Mouse (Mus musculus): ENCODE results near the gene Nemf. TPM values are rescaled to one million over a fixed set of nuclear protein-coding genes. Genes with fewer than 3 reads are reported as not detected.
A peak's percentile ranks its signal among the peaks of the same experiment; 100 is the strongest.

Gene Nemf
- total RNA-seq, 2 experiments from 2014 or later: 33.9 to 39.0 TPM

DNA sequence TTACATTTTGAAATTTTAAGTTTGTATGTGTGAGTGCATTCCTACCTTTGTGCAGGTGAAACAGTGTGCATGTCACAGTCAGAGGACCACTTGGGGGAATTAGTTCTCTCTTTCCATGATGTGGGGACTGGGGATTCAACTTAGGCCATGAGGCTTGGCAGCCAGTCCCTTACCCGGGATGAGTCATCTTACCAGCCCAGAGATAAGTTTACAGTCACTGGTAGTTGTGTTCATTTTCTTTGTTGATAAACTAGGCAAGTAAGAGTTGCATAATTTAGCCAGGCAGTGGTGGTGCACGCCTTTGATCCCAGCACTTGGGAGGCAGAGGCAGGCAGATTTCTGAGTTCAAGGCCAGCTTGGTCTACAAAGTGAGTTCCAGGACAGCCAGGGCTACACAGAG is 52.9 kb downstream of the Nemf start:
- DNase-seq: no peak

DNA sequence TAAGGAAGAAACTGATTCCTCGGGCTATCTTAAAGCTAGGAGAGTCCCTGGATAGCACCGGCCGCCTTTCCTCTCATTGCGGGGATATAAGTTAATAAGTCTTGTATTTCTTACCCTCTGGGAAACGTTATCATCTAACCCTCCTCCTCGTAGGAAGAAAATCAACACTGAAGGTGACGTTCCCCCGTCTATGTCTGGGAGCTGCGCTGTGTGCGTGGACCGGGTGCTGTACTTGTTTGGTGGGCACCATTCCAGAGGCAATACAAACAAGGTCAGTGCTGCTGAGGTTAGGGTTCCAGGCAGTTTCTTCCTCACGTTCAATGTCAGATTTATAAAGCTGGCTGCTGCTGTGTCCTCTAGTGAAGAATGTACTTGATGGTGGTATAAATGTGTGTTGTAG is 54.8 kb downstream of the Nemf start:
- peak; percentile 35 for DNase-seq

DNA sequence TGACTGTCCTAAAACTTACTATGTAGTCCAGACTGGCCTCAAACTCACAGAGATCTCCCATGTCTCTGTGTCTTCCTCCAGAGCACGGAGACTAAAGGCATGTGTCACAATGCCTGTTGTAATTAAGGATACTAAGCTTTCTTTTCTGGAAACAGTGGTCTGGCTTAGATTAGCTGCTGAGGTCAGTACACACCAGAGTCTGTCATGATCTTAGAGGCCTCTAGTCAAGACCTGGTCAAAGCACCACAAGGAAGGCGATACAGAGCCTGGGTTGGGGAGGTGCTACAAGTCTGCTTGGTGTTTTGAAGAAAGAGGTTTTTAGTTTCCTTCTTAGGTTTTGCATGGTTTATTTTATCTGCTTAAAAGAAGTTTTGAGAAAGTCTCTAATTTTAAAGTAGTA is 56.6 kb downstream of the Nemf start:
- DNase-seq: no peak

DNA sequence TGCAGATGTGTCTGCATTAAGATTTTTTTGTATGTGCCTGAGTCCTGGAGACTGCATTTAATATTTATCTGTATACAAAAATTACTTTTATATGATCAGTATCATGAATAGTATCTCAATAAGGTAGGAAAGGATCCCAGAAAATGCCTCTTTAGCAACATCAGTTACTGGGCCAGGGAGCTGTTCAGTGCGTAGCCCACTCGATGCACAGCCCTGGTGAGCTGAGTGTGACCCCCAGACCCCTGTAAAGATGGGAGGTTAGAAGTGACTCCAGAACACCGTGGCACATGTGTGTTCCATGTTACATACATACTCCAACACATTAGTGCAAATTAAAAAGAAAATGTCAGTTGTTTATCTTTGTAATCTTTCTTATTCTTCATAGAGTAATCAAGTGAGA is 57.1 kb downstream of the Nemf start:
- DNase-seq: no peak

DNA sequence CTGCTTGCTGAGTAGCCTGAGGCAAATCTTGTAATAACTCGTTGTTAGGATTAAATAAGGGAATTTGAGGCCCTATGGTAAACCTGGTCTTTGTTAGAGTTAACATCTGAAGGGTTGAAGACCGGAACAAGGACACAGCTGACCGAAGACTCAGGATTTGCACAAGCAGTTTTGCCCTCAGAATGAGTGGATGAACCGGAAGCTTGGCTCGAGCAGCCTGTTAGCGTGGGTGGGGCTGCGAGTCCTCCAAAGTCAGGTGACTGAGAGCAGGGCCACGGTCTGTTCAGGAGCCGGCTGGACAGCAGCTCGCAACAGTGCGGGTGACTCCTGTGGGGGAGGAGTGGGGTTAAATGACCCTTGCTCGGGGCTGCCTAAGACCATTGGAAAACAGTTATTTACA is 57.7 kb downstream of the Nemf start:
- peak; percentile 77 for DNase-seq

DNA sequence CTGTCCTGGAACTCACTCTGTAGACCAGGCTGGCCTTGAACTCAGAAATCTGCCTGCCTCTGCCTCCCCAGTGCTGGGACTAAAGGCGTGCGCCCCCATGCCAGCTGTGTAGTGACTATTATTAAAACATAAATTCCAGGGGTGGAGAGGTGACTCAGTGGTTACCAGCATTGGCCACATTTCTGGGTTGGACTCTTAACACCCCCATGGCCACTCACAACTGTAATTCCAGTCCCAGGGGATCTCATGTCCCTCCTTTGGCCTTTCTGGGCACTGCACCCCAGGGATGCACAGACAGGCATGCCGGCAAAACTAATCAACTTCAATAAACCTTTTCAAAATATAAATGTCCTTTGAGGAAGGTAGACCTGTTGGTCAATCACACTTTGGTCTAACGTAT is 58.7 kb downstream of the Nemf start:
- no peak for DNase-seq

DNA sequence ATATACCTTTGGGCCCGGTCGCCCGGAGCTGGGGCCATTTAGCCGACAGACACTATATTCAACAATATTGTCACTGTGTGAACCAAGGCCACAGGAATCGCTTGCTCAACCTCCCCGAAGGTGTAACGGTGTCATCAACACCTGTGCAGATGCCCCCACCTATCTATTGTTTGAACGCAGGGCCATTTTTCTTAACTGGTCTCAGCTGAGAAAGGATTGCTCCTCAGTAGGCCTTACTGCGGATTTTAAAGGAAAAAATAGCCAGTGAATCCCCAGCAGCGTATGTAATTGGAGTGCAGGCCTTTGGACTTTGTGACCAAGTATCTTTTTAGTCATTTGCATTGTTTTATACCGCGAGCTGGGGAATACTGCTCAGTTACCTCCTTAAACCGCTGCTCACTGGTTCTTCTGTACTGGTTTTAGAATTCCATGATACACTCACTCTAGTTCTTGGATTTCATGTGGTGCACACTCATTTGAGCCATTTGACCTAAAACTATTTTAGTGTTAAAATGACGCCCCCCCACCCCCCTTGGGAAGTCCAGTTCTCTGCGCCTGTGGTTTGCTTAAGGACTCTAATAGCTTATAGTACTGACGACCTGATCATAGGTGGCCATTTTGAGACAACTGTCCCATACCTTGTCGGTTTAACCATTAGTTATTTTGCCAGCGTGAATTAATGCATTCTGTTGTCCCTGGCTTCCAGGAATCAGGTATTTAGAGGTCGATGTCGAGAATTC is 59.4 kb downstream of the Nemf start:
- DNase-seq: no peak

DNA sequence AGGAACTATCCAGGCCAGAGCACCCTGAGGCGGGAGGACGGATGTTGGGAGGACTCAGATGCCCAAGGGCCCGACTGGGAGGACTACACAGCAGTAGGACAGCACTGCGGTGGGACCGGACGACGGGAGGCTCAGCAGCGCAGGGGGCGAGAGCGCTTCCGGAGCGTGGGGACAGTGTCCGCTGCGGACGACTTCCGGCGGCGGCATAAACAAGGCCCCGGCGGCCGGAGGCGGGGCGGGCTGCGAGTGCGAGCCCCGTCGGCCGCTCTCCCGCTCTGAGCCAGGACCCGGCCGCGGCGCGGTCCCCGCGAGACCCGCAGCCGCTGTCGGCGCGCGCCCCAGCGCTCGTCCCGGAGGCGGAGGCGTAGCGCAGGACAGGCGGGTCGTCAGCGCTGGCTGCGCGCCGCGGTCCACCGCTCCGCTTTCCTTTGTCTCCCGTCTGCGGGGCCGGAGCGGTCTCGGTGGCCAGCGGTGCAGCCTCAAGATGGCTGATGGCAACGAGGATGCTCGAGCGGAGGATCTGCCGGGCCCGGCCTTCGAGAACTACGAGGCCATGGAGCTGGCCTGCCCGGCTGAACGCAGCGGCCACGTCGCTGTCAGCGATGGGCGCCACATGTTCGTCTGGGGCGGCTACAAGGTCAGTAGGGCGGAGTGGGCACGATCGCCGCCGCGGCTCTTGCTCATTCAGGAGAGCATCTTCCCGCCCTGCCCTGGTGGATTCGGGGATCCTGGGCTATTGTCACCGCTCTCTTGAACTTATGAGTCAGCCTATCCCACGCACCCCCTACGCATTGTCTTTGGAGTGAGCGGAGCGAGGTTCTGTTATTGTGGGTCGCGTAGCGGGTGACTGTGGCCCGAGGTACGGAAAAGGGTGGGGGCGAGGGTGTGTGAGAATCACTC is 60.2 kb downstream of the Nemf start, which contains the start of gene Klhdc2:
Gene Klhdc2 (plus strand): TSS at position 171 of the 900 bp plus-strand sequence.
- peak; percentile 93 for DNase-seq

DNA sequence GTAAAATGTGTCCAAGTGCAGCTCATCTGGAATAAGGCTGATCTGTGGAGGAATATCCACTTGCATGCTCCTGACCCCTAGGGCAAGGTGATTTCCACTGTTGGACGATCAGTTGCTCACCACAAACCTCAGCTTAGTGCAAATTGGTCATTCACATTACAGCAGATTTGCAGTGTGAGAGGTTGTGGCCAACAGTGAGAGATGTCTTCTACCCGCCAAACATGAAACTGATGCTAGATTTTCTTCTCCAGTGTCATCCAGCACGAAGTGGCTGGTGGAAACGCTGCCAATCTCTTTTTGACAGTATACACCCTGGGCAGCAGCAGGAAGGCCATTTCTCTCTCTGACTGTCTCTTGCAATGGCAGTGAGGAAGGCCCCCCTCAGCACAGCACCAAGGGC is 61.3 kb downstream of the Nemf start:
- DNase-seq: no peak

DNA sequence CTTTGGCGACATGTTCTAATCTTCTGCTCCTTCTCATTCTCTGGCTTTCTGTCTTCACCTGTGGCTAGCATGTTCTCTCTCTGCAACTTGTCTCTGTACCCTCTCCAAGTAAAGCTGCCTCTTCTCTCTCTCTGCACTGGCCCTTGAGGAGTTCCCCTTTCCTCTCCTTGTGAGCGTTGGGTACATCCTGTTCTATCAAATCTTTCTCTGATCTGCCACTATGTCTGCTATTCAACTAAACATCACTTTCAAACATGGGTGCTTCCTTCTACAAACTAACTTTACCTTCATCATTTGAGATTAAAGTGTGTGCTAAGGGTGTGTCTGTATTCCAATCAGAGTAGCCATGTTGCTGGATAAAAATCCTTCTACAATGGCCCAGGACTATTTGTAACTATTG is 62.0 kb downstream of the Nemf start:
- no peak for DNase-seq

DNA sequence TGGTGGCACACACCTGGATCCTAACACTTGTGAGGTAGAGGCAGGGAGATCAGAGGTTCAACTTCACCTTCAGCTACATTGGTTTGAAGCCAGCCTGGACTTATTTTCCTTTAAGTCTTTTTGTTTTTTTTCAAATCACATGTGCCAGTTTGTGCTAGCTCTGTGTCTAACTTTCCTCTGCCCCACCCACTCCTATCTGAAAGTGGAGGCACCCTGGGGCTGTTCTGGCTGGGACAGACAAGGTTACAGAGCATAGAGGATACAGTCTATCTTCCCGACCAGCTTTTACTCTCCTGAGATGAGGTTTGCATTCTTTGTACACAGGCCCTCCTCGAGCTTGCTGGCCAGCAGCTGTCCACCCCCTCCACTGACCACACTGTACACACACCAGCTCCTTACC is 63.1 kb downstream of the Nemf start:
- no peak for DNase-seq

DNA sequence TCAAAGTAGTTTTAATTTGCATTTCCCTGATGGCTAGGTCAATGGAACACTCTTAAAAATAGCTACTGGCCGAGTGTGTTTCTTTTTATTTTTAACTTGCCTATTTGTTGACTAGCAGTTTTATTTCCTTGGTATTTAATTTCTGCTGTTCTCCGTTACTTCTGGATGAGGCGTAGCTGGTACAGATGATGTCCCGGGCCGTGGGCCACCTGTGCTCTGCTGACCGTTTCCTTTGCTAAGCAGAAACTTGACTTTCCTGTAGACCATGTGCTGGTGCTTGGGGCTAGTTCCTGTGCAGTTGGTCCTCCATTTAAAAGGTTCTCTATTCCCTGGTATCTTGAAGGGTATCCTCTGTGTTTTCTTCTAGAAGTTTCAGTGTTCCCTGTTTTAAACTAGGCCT is 64.6 kb downstream of the Nemf start:
- no peak for DNase-seq

DNA sequence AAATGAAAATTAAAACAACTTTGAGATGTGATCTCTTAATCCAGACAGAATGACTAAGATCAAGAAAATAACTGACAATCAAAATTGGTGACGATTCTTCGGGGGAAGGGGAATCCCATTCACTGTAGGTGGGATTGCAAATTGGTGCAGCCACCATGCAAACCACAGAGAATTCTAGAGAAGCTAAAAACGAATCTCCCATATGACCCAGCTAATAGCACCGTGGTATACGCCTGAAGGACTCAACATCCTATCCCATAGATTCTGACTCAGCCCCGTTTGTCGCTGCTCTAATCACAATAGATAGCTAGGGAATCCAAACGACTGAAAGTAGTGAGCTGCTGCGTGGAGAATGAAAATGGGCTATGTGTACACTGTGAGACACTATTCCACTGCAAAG is 68.3 kb downstream of the Nemf start:
- no peak for DNase-seq

DNA sequence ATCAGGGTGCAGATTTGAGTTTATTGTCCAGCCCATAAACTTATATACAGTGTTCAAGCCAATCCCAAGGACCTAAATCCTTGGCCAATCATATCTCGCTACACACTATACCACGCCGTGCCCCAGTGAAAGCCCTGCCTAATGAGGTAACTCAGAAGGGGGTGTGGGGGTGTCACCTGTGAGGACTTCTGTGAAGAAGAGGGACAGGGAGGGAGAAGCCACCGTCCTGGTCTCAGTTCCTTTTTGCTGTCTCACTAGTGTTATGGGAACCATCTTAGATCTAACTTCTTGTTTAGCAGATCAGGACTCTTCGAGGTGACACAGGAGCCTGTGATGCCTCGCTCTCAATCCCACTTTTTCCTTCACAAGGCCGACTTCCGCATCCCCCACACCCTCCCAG is 69.4 kb downstream of the Nemf start:
- no peak for DNase-seq

DNA sequence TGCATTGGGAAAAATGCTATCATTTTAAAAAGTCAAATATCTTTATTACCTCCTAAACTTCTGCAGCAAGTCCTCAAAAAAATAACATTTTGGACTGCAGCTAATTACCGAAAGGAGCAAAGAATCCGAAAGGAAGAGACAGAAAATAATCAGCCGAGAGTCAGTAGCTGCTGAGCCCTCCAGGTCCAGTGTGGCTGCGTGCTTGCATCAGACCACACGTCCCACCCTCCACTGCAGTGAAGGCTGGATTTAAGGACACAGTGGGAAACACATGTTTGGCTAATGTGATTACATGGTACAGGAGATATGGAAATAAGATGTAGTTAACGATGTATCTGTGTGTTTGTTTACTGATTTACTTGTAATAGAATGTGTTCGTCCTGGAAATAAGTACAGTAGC is 73.8 kb downstream of the Nemf start:
- no peak for DNase-seq

DNA sequence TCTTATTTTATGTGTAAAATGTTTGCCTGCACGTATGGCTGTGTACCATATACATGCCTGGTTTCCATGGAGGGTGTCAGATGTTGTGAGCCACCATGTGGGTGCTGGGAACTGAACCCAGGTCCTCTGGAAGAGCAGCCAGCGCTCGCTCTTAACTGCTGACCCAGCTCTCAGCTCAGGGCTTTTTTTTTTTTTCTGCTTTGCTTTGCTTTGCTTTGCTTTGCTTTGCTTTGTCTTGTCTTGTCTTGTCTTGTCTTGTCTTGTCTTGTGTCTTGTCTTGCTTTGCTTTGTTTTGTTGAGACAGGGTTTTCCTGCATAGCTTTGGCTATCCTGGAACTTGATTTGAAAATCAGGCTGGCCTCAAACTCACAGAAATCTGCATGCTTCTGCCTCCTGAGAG is 76.0 kb downstream of the Nemf start:
- no peak for DNase-seq

DNA sequence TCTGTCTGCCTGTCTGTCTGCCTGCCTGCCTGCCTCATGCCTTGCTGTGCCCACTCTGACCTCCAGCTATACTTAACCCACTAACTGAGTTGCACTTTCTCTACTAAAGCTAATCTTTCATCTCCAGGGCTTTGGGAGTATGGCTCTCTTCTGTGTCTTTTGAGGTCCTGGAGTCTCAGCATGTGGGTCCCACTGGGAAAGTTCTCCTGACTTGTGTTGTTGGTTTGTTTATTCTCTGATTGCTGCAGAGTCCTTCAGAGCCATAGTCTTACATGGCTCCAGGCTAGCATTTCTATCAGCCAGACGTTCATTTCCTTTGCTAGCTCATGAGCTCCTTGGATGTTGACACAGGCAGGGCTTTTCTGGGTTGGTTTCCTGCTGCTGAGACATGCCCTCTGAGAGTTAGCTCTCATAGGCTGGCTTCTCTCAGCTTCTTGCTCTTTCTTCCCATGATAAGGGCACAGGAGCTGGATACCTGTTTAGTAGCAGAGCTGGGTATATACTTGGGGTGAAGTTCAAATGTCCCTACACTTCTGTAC is 77.0 kb downstream of the Nemf start:
- DNase-seq: no peak

DNA sequence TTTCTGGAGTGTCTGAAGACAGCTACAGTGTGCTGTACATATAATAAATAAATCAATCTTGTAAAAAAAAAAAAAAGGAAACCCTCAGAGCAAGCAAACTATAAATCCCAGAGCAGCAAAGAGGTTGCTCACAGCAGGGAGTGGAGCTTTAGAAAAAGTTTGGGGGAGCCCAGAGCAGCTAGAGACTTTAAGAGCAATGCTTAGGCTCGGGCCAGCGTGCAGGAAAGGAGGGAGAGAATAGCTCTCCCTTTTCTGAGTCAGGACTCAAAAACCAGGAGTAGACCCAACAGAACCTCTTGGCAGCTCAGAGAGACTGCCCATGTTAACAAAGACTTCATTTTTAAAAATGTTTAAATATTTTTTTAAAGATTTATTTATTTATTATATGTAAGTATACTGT is 88.0 kb downstream of the Nemf start:
- no peak for DNase-seq

DNA sequence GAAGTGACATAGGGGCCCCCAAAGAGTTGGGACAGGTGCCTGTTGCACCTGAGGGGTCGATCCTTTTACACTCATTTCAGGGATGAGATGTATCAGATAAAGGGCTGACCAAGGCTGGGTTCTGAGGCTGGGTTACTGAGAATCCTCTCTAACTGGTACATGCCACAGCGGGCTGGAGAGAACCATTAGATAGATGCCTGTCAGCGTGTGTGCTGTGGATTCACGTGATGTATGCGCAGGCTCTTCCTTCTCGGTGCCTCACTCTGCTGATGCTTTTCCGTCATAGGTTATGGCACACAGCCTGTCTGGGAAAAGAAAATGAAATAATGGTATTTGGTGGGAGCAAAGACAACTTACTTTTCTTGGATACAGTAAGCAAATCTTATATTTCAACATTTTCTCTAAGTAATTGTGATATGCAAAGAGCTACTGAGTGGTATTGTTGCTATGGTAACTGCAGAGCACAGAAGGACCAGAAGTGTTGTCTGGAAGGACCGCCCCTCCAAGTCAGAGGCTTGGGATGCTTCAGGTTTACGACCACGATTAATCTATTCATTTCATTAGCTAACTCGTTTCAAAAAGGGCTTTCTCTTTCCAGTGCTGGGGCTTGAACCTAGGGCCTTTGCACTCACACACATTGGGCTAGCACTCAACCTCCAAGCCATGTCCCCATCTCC is 88.9 kb downstream of the Nemf start:
- no peak for DNase-seq

DNA sequence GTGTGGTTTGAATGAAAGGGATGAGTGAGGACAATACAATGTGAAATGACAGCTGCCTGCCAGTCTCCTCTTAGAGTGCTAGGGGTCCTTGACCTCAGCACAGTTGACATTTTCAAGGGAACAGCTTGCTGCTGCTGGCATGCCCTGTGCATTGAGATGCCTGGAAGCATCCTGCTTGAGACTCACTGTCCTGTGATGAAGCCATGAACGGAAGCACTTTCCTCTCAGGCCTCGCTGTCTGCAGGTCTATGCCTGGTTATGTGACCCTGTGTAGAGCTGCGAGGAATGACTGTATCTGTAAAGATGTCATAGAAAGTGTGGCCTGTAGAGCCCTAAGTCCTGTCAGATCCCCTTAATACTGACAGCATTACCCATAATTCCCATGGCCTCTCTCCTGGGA is 91.9 kb downstream of the Nemf start:
- DNase-seq: no peak

DNA sequence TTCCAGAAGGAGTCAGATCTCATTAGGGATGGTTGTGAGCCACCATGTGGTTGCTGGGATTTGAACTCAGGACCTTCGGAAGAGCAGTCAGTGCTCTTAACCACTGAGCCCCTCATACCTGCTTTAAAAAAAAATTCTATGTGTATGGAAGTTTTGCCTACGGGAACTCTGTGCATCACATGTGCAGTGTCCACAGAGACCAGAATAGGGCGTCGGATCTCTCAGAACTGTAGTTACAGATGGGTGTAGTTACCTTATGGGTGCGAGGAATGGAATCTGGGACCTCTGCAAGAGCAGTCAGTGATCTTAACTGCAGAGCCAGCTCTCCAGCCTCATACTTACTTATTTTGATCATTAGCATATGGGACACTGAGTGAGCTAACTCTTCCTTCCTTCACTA is 94.7 kb downstream of the Nemf start:
- DNase-seq: no peak

Measured in adrenal gland, postnatal 10 days (tissue).